Mouse (Mus musculus) liver, adult (tissue): ENCODE data around the gene Lamb2.

Experiments
- GATA4 ChIP-seq: IDR thresholded peaks from 2 replicates; pipeline ENCODE4 v1.6.1; 2014; ENCODE audit warnings: mild to moderate bottlenecking, low read length; ENCODE audit not compliant: insufficient replicate concordance

Gene Lamb2

GRCm38 (mm10) chr9:108455747-108456571 lies 23.6 kb upstream of the Lamb2 start:
- no peak for TF ChIP-seq GATA4

- TF ChIP-seq GATA4, result no peak
These were observed 22.6 kb upstream of the Lamb2 start for GRCm38 (mm10) chr9:108456953-108457352.

DNA sequence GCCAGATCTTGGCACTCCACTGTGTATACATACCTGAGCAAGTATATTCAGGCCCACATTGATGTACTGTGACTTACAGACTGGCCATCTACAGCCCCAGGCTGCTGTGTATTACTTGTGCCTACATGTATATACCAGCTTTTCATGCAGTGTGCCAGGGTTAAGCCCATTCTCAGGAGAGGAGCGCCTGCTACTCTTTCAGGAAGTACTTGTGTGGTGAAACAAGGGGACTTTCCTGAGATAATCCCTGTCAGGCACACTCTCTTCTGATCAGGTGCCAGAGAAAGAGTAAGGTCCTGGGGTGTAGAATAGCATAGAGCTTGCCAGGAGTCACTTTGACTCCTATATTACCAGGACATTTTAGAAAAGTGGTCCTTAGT lies 19.6 kb upstream of the Lamb2 start:
- no peak for TF ChIP-seq GATA4

DNA sequence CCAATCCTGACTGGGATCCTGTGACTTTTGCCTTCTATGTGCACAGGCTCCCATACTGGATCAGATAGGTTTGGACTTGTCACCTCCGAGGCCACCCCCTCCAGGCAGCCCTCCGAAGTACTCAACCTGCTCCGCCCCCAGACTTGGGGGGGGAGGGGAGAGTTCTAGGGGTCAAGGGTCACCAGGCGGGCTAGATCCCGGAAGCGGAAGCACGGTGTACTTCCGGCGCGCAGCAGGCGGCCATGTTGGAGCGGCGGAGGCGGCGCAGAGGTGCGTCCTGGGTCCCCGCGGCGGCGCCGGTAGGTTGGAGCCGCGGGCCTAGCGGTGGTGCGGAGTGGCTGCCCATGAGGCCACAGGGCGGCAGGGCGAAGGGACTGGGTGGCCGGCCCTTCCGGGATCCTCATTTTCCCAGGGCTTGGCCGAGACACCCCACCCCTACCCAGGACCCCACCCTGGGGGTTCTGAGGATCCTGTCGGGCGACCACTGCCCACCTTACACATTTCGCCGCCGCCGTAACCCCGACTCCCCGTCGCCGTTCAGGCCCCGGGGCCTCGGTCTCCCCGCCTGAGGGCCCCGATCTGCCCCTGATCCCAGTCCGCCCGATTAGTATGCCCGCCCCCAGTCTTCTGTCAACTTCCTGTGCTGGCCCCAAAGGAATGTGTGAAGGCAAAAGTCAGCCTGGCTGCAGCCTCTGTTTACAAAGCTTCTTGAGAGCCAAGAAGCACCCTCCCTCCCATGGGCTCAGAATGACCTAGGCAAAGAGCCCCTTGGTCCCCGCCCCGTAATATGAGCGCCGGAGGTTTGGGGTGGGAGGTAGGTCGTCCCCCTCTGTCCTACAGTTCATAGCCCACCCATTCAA lies 19.0 kb upstream of the Lamb2 start, which contains the start of gene Ccdc71:
Gene Ccdc71, plus strand, starts transcription at position 209 of the 860 bp plus-strand sequence.
- 0 out of 2 replicates have a peak, but pooled peaks have one; percentile 1 for TF ChIP-seq GATA4

DNA sequence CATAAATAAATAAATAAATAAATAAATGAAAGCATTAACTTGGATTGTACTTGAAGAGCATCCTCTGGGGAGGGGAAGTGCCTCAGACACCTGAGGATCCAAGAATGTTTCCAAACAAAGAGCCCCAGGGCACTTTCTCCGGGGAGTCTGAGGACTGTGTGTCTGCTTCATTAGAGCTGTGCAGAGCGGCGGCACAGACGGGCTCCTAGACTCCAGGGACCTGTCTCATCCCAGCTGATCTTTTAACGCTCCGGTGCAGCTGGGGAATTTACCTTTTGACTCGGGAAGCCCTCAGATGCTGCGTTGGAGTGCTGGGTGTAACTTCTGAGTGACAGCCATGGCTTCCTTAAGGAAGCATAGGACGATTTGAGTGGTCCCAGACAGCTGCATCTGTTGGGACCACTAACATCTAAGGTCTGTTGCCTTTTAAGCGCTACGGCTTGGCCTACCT lies 18.3 kb upstream of the Lamb2 start, which contains the start of gene Klhdc8b:
Gene Klhdc8b, minus strand, starts transcription at position 401 of the 451 bp plus-strand sequence.
- no peak for TF ChIP-seq GATA4

GRCm38 (mm10) chr9:108461675-108462074 lies 17.9 kb upstream of the Lamb2 start:
- TF ChIP-seq GATA4, result no peak

DNA sequence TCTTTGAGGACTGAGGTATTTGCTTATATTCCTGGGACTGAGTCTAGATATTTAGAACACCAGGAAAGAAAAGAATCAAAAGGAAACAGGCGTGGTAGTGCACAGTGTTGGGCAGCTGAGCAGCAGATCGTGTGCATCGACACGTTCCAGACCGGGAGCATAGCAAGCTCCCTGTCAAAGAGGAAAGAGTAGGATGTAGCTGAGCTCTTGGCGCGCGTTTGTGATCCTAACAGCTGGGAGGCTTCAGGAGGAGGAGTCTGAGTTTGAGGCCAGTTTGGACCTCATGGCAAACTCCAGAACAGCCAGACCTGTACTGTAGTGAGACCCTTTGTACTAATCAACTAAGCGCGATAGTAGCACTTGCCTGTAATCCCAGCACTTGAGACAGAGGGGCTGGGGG lies 17.3 kb upstream of the Lamb2 start:
- no peak for TF ChIP-seq GATA4

DNA sequence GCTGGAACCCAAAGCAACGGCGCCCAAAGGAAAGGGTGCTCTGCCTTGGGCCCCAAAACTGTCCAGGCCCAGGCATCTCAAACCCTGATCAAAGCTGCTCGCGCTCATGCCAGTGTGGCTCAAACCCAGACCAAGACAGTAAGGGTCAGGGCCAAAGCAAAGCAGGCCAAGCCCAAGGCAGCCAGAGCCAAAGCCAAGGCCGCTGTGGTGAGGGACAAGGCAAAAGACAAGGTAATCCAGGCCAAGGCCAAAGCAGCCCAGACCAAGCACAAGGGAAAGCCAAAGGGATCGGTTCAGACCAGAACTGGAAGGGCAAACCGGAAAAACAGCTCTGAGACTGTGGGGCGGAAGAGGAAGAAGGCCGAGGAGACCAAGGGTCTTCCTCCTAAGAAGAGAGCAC lies 15.8 kb upstream of the Lamb2 start:
- TF ChIP-seq GATA4, result no peak

DNA sequence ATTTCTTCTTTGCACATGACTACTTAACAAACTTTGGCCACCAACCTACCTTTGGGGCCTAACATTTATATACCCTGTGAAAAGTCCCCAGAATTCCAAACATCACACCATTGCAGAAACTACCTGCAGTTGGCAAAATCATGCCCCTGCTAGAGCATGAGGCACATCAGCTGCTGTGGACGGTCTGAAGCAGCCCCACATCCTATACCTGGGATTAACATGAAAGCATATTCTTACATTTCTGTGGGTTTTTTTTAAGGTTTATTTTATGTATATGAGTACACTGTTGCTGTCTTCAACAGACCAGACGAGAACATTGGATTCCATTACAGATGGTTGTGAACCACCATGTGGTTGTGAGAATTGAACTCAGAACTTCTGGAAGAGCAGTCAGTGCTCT lies 13.3 kb upstream of the Lamb2 start:
- no peak for TF ChIP-seq GATA4

DNA sequence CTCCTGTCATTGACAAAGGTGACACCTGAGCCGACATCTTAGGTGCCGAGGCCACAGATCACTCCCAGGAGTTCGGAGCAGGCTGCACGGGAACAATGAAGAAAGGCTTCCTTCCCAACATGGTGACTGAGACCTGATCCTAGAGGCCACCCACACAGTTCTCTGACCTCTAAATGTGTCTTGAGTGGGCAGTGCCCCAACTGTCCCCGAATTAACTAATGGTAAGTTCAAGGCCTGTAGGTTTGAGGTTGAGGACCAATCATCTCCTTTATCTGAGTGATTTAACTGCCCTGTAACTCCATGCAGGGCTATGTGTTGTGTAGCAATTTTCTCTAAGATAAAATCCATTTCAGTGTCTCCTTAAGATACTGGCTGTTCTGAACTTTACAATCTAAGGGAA lies 10.1 kb upstream of the Lamb2 start:
- TF ChIP-seq GATA4, result no peak

DNA sequence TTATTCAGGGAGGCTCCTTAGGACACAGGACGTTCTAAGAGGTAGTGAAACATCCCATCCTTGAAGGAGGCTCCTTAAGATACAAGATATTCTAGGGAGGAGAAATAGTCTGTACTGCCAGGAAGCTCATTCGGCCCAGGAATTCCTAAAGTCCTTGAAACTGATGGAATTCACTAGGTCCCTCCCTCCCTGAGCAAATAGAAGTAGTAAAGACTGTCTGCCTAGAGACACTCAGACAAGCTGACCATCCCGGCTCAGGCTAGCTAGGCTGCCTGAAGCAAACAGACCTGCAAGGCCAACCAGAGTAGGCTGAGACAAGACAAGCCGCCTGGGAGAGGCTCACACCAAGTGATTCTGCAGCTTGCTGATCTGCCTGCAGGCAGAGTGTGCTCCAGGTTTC lies 9.7 kb upstream of the Lamb2 start:
- no peak for TF ChIP-seq GATA4

DNA sequence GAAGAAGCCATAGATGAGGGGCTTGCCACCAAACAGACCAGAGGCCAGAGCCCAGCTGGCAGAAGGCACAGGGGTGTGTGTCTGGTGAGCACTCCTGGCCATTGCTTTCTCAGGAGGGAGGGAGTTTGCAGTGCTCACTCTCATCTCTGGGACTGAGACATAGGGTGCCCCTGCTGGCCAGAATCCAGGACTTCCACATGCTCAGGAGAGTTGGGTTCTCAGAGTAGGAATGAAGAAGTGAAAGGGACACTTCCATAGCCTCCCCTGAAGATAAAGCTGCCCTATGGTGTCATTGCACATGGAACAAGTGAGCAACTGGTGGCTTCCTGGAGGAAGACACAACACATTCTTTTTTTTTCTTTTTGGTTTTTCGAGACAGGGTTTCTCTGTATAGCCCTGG lies 5.0 kb upstream of the Lamb2 start:
- TF ChIP-seq GATA4, result no peak

GRCm38 (mm10) chr9:108478638-108479156 lies 839 bp upstream of the Lamb2 start:
- TF ChIP-seq GATA4, result peak; percentile 26; the same call in 1 of the 2 replicates

DNA sequence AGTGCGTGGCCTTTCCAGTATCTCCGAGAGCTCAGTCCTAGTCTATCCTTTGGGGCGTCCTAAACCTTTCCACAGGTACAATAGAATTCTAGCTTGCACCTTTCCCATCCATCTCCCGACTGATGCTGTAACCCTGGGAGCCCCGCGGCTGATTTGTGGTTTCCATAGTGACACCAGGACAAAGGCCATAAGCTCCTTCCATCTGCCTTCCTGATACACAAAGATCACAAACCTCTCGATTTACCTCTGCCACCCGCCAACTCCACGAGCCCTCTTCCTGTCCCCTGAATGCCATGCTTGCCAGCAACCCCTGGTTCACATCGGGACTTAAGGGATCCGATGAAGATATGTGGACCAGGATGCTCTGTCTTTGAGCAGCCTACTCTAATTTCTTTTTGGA lies 295 bp upstream of the Lamb2 start:
- TF ChIP-seq GATA4, result no peak

DNA sequence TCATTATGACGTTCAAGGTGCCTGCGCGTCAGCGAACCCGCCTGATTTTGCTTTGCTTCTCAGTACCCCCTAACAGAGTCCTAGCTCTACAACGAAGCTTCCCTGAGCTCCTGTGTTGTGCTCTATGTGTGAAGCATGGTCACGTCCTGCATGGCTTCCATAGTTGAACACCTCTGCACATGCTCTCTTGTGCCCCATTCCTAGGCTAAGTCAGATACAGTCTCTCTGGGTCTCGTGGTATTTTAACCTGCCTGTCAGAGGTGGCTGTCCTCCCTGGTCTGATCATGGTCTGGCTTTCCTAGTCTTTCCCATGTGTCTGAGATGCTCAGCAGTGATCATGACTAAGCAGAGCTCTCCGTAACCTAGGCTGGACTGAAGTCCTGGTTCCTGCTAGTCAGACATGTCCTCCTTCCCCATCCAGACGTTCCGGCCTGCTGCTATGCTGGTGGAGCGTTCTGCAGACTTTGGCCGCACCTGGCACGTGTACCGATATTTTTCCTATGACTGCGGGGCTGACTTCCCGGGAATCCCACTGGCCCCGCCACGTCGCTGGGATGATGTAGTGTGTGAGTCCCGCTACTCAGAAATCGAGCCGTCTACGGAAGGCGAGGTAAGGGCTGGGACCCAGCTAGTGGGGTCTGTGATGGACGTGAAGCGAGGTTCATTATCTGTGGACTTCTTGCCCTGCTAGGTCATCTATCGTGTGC lies 1.4 kb downstream of the Lamb2 start:
- TF ChIP-seq GATA4, result no peak
